Mouse (Mus musculus) hematopoietic multipotent progenitor cell, adult 10-12 weeks (in vitro differentiated cells): ENCODE measurements around the gene Zfp983. TPM values are rescaled to one million over a fixed set of nuclear protein-coding genes. Genes with fewer than 3 reads are reported as not detected.

Experiments used
- polyA plus RNA-seq: library from polyadenylated mRNA; stranded (reverse); fragments of >175 nt; gene quantifications from 2 replicates; pipeline ENCODE4 v1.2.3, GENCODE M21; 2012; ENCODE audit warnings: low replicate concordance

The Zfp983 gene
- 0.40 and 0.90 TPM in 2 replicates for polyA plus RNA-seq

DNA sequence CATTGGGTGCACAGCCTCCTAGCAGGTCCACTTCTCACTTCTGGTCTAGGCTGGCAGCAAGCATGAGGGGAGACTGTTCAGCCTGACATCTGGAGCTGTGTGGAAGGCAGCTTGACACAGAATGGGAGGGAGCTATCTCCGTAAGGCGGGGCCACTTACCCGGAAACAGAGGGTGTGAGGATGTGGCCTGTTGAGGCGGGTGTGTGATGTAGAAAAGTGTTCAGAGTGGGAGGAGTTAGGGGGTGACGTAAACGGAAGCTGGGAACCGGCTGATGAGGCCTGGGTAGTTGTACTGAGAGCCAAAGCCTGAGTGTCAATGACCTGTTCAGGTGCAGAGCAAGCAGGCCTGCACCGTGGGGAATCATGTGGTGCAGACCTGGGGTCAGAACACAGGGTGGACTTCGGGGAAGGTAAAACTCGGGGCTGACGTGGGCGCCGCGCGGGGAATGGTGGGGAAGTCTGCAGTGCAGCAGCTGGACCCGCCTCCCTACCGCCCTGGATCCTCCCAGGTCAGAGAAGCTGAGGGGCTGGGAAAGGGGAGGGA, at the start of gene Zfp983:
Gene Zfp983, plus strand, starts transcription at position 261 of the 544 bp plus-strand sequence.

DNA sequence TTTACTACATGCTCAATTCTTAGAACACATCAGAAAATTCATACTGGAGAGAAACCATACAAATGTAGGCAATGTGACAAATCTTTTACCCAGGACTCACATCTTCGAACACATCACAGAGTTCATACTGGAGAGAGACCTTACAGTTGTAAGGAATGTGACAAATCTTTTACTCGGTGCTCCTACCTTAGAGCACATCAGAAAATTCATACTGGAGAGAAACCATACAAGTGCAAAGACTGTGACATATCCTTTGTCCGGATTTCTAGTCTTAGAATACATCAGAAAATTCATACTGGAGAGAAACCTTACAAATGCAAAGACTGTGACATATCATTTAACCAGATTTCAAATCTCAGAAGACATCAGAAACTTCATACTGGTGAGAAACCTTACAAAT, 41.1 kb downstream of the Zfp983 start, which contains the start of gene Gm10226:
Gene Gm10226, plus strand, starts transcription at position 301 of the 400 bp plus-strand sequence.

DNA sequence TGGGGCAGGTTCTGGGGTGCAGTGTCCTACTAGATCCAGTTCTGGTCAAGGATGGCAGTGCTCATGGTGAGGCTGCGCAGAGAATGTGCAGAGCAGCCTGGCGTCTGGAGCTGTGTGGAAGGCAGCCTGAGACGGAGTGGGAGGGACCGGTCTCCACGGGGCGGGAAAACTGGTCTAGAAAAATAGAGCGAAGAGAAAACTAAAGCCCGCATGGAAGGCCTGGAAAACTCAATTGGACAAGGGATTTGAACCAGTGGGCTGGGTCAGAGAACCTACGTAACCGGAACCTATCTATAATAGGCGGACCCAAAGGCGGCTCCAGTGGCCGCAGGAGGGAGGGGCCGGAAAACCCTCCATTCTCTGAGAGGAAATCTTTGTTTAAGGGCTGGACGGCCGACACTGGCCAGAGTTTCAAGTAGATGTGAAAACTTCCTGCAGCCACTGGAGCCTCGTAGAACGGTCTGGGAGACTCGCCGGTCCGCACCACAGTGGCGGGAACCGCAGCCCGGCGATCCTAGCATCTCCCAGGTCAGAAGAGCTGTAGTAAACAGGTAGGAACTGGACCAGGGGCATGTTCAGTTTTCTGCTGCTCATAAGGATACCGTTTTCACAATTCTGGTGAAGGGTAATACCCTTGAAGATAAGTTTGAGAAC, 57.0 kb downstream of the Zfp983 start, which contains the start of gene Zfp760:
Gene Zfp760, plus strand, starts transcription at position 399 of the 654 bp plus-strand sequence.

Other genes starting within 250 kb of the Zfp983 start
- 0.52 TPM in 1 of 2 replicates, not detected in the other for gene Zfp54, start 227.4 kb upstream of the Zfp983 start, polyA plus RNA-seq
- 0.31 and 1.5 TPM in 2 replicates for gene Zfp51, start 200.2 kb upstream of the Zfp983 start, polyA plus RNA-seq
- 3.5 and 3.7 TPM in 2 replicates for gene Zfp53, start 161.6 kb upstream of the Zfp983 start, polyA plus RNA-seq
- gene Zfp52, start 115.1 kb upstream of the Zfp983 start, polyA plus RNA-seq, result 1.4 and 1.5 TPM in 2 replicates
- 0.18 and 0.57 TPM in 2 replicates for gene Zfp948, start 83.6 kb upstream of the Zfp983 start, polyA plus RNA-seq
- gene Gm10226, start 41.2 kb downstream of the Zfp983 start, polyA plus RNA-seq, result not detected in 2 replicates
- 0.52 and 1.4 TPM in 2 replicates for gene Zfp760, start 57.1 kb downstream of the Zfp983 start, polyA plus RNA-seq
- 1.5 and 3.7 TPM in 2 replicates for gene Zfp229, start 80.2 kb downstream of the Zfp983 start, polyA plus RNA-seq
- gene Zfp820, start 195.1 kb downstream of the Zfp983 start, polyA plus RNA-seq, result 0.07 and 0.08 TPM in 2 replicates